Comparison of ENCODE assay signal across 15 mouse cellular contexts in the genomic region with DNA sequence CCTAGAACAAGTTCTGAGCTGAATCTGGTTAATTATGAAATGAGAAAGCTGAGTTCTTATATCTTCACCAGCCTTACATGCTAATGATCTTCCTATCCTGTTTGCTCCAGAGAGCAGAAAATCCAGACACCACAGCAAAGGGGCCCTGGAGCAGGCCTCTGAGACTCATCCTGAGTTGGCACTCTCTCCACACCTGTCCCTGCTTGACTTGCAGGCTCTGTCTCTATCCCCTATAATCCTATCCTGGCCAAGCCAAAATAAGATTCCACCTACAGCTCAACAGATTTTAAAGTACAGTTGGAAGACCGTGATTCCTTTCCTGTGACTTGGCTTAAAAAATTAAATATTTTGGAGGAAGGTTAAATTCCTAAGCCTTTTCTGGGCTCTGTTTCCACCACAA.
"Had no signal": no experiment of that assay in that cellular context is flagged by ENCODE, and none has a peak within 500 bp of the region (broad histone marks: within the 10 kb centered on the region; RNA-seq: fewer than 3 reads in every experiment).

No protein-coding gene starts in this region.

- H3K9me3 ChIP-seq: kidney, embryonic 15.5 days; limb, embryonic 10.5 days; liver, embryonic 15.5 days; midbrain, embryonic 10.5 days; neural tube, embryonic 15.5 days had no signal

- H3K27ac ChIP-seq: kidney, embryonic 15.5 days; limb, embryonic 10.5 days; liver, embryonic 15.5 days; midbrain, embryonic 10.5 days; neural tube, embryonic 15.5 days had no signal

- H3K9ac ChIP-seq: kidney, embryonic 15.5 days; liver, embryonic 15.5 days; lung, embryonic 14.5 days; neural tube, embryonic 15.5 days had no signal

- H3K36me3 ChIP-seq: kidney, embryonic 15.5 days; limb, embryonic 10.5 days; liver, embryonic 15.5 days; midbrain, embryonic 10.5 days; neural tube, embryonic 15.5 days had no signal

- DNase-seq: lung, embryonic 14.5 days; lung, postnatal 10 days; lung, postnatal 4 days; midbrain, embryonic 14.5 days; right cerebral cortex, adult 18-20 months; right cerebral cortex, postnatal 25 days; thymus, adult 18-20 months; thymus, postnatal 14 days had no signal

- H3K4me1 ChIP-seq: limb, embryonic 10.5 days; liver, embryonic 15.5 days had no signal

- H3K27me3 ChIP-seq: kidney, embryonic 15.5 days; liver, embryonic 15.5 days; neural tube, embryonic 15.5 days had no signal

- H3K4me2 ChIP-seq: kidney, embryonic 15.5 days; liver, embryonic 11.5 days; liver, embryonic 15.5 days; lung, embryonic 14.5 days; neural tube, embryonic 15.5 days had no signal

- H3K4me3 ChIP-seq: kidney, embryonic 15.5 days; limb, embryonic 10.5 days; liver, embryonic 15.5 days; midbrain, embryonic 10.5 days; myocyte; neural tube, embryonic 15.5 days had no signal
